Mouse (Mus musculus) embryo, embryonic 11 days (tissue): ENCODE measurements around the gene Far2.

Experiments
- DNase-seq: peaks from one replicate; pipeline ENCODE4 v3.0.0-alpha.2; 2015

Far2 gene

DNA sequence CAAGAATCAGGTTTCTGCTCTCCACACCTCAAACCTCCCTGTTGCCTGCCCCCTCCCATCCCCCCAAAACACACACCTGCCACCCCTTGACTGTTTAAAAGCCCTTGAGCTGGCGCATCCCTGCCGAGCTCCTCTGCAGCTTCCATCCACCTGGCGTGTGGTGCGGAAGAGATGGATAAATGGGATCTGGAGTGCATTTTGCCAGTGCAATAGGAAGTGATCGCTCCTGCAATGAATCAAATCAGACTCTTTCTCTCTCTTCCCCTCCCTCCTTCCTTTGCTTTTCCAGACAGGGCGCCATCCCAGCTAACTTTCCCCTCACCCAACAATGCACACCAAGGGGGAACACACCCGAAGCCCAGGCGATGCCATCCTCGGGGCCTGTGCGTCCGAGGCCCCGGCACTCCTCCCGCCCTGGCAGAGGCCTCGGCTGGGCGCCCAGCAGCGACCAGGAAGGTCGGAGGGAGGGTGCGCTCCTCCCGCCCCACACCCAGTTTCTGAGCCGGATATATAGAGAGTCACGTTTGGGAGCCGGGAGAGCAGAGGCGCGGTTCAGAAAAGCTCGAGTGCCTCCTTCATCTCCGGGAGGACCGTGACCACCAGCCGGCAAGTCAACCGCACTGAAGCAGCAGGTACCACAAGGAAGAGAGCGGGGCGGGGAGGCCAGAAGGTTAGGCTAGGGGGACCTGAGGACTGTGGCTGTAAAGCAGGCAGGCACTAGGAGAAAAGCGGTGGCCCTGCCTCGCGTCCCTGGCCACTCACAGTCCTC is at the start of gene Far2:
TSS of gene Far2 (plus strand) at position 379 of the 769 bp plus-strand sequence.
- peak; percentile 27 for DNase-seq

DNA sequence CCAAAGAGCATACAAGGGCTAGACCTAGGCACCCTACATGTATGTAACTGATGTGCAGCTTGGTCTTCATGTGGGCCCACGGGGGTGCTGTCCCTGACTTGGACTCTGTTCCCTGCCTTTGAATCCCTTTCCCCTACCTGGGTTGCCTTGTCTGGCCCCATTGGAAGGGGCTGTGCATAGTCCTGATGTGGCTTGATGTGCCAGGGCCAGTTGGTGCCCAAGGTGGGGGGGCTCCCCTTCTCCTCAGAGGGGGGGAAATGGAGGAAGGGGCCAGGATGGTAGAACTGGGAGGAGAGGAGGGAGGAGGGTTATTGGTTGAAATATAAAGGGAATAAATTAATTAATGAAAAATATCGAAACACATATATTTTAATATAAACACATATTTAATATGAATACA is 46.6 kb upstream of the Far2 start:
- no peak for DNase-seq

GRCm38 (mm10) chr6:148001071-148001470 is 46.0 kb upstream of the Far2 start:
- DNase-seq, result peak; percentile 58

GRCm38 (mm10) chr6:148006118-148006837 is 40.8 kb upstream of the Far2 start:
- no peak for DNase-seq

DNA sequence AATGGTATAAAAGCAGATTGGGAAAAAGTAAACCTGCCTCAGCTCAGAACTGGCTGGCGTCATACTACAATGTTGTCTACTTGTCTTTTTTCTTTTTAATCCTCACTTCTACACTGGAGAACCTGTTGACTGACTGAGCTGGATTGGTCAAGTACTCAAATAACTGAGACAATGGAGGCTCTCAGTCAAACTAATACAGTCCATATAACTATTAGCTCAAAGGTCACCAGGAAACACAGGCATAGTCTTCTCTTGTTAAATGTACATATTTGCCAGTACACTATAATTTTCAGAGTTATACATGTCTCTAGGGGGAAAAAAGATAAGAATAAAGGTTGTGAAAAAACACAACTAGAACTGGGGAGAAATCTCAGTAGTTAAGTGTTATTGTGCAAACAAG is 6.3 kb upstream of the Far2 start:
- DNase-seq, result no peak

DNA sequence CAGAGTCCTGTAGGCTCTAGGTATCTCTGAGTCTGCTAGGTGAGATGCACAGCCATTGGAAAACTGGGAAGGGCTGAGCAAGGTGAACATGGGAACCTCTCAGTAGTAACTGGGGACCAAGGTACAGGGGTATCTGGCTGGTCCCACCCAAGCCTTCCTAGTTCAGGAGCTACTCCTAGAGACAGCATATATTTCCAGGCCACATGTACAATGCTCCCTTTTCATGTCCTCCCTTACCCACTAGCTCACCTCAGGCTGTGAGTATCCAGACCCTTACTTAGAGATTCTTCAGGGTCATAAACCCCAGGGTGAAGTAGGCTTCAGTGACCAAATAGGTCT is 560 bp downstream of the Far2 start:
- no peak for DNase-seq

GRCm38 (mm10) chr6:148063131-148063530 is 16.1 kb downstream of the Far2 start:
- DNase-seq, result no peak

DNA sequence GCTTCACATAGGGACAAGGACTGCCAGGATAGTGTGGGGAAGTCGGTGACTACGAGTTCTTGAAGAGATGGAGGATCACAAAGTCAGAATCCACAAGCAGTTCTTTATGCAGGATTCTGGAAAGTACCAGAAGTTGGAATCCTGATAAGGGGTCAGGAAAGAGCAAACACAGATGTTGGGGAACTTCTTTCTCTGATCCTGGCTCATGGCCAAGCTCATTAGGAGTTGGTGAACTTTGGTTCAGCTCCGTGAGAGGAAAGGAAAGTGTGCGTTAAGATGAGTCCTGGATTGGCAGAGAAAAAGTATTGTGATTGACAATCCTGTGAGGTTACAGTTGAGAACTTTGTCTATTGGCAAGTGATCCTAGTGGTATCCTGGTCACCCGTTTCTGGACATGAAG is 19.2 kb downstream of the Far2 start:
- DNase-seq, result no peak

- DNase-seq, result no peak
Measured at GRCm38 (mm10) chr6:148068786-148069185, 21.7 kb downstream of the Far2 start.

GRCm38 (mm10) chr6:148073599-148073998 is 26.5 kb downstream of the Far2 start:
- no peak for DNase-seq

GRCm38 (mm10) chr6:148074211-148074864 is 27.3 kb downstream of the Far2 start:
- DNase-seq, result no peak

DNA sequence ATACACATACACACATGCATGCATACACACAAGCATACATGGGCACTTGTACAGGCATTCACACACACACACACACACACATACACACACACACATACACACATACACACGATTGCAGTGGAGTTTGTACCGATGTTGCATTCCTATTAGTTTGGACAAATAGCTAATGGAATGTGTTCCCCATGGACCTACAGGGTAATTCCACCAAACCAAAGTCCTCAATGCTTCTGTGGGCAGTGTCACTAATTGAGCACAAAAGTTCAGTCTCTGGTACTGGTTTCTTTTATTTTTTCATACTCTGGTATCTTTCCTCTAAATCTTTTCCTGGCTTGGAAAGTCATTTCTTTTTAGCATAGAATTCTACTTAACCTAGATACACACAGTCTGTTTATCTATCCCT is 36.8 kb downstream of the Far2 start:
- DNase-seq, result no peak

GRCm38 (mm10) chr6:148084403-148084802 is 37.3 kb downstream of the Far2 start:
- DNase-seq, result no peak

- no peak for DNase-seq
Measured at GRCm38 (mm10) chr6:148097039-148097438, 50.0 kb downstream of the Far2 start.

DNA sequence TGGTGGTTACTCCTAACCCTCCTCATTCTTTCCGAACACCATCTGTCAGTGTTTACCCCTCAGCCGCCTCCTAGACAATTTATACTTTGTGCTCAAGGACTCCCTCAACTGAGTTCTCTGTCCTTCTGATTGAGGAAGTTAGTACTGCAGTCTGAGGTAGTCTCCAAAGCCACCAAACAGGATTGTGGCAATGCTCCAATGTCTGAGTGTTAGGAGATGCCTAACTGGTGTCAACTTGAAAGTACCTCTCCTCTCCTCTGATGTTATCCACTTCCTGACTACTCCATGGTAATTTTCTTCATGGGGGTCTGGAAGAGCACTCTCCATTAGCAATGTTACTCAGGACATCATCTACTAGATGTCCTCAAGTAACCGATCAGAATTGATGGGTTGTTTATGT is 54.9 kb downstream of the Far2 start:
- no peak for DNase-seq

DNA sequence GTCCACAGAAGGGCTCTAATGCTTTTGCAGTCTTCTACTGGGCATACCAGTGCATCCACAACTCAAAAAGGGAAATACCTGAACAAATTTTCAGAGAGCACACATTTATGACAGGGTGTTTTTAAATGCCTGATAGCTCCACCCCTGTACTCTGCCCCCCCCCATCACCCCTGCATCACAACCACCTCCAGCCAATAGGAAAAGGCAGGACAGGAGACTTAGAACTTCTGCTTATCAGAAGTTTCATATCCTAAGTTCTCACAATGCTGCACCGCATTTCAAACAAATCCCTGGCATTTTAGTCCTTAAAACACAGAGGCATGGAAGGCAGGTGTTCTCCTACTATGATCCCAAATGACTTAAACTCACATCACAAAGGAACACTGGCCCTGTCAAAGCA is 55.4 kb downstream of the Far2 start:
- no peak for DNase-seq

- DNase-seq, result peak; percentile 56
Measured at GRCm38 (mm10) chr6:148104212-148104611, 57.2 kb downstream of the Far2 start.

DNA sequence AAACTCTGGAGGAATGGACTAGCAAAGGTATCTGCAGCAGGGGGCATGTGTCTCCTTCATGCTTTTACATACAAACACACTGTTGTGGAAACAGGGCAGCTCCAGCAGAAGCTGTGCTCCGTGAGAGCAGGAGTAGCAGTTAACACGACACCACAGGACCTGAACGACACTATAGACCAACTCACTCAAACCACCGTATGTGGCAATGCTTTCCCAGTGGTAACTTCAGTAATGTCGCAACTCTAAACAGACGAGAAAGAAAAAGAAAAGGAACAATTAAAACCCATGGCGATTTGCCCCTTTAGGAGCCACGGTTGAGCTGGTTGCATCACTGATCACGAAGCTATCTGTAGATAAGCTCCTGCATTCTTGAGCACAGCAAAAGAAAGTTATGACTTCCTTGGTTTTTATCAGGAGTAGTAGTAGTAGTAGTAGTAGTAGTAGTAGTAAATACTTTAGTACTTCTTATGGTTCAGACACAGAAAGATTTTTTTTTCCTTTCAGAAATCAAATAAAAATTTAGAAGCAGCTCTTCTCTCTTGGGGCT is 58.7 kb downstream of the Far2 start:
- DNase-seq, result no peak

DNA sequence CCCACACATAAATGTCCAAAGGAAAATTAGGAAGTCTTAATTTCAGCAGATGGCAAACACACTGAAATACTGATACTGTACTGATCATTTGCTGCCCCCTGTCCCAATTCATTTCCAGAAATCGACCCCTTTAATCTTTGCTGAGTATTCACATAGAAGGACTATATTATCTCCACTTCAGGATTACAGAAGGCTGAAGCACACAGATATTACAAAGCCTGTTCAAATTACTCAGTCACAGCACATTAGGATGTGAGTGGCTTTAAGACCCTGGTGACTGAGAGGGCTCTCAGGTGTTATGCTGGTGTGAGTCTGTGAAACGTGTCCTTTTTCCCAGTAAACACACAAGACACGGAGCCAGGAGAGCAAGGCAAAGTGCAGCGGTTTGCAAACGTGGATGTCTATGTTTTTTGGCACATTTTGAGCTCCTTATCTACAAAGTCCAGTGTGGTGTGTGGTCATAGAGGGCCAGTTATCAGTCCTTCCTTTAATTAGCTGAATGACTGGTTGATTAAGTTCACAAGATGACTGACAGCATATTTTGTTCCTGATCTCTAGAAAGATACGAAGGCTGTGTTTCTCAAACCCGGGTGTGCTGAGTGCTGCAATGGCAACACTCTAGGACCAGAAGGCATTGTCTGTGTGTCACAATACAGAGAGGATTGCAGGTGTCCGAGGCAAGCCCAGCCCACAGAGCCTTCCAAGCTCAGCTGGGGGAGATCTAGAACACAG is 61.8 kb downstream of the Far2 start:
- DNase-seq, result no peak

DNA sequence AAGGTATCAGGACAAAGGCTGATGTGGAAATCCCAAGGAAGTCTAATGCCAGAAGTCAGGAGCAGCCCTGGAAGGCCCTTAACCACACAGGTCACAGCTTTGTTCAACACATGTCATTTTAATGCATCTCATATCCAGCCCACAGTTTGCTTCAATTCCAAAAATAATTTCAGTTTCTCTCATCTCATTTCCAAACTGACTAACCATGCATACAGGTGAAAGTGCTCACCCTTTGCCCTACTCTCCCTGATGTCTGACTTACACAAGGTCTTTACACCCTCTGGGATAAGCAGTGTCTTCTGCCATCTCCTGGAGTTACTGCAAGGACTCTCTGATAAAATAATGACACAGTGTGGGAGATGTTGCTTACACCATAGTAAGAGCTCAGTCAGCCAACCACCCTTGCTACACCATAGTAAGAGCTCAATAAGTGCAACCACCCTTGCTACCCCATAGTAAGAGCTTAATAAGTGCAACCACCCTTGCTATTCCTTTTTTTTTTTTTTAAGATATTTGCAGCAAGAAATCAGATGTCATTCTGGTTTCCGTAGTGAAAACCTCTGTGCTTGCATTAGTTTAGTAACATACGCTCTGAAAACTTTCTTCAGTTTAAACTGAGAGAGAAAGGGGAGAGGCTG is 64.1 kb downstream of the Far2 start:
- DNase-seq, result no peak

GRCm38 (mm10) chr6:148116371-148116770 is 69.3 kb downstream of the Far2 start:
- no peak for DNase-seq

- no peak for DNase-seq
Measured at GRCm38 (mm10) chr6:148116907-148117306, 69.8 kb downstream of the Far2 start.

DNA sequence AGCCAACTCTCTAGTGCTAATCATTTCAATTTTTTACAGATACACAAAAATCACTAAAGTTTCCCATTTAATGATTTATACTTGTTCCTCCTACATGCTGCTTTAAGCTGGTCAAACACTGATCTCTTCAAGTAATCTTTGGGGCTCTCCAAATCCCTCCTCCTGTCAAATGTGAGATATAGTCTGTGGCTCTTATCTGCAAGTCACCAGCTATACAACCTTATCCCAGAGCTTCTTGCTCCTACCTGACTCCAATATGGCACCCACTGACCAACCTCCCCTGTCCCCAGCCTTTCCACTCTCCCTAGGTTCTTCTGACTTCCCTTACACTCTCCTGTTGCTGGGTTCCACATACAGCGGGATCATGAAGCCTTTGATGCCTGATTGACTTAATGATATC is 70.6 kb downstream of the Far2 start:
- DNase-seq, result no peak
